Mouse (Mus musculus) CH12.LX (cell line): ENCODE results near the gene Frem2. TPM values are rescaled to one million over a fixed set of nuclear protein-coding genes. Genes with fewer than 3 reads are reported as not detected.

Experiments used
- DNase-seq: peaks from one replicate; pipeline ENCODE4 v3.0.0-alpha.2; 2013; ENCODE audit errors: extremely low read depth
- H3K27ac ChIP-seq: 2 replicates; pipeline ENCODE4 v1.5.1; 2012; ENCODE audit warnings: low read depth, mild to moderate bottlenecking, control low read depth, moderate library complexity; ENCODE audit not compliant: insufficient read depth
- H3K27me3 ChIP-seq: replicated peaks from 2 replicates; pipeline ENCODE3; 2012; ENCODE audit warnings: inconsistent platforms
- H3K36me3 ChIP-seq, 2 experiments: replicated peaks in 1 of 2; 2 replicates each; pipeline versions ENCODE3 to v1.6.1; 2012; ENCODE audit warnings: inconsistent platforms in 1 of 2, low read length in 1 of 2, mild to moderate bottlenecking in 1 of 2, mixed read lengths in 1 of 2, moderate library complexity in 1 of 2; ENCODE audit not compliant: control insufficient read depth in 1 of 2, insufficient read depth in 1 of 2
- H3K4me1 ChIP-seq, 2 experiments: 2 replicates each; pipeline ENCODE4 v1.6.1; 2012; ENCODE audit warnings: inconsistent platforms in 1 of 2, moderate library complexity in 1 of 2; ENCODE audit not compliant: insufficient read depth in 2 of 2, control insufficient read depth in 1 of 2
- H3K4me2 ChIP-seq: 2 replicates; pipeline ENCODE4 v1.6.1; 2012; ENCODE audit warnings: low read depth, mild to moderate bottlenecking, control low read depth; ENCODE audit not compliant: poor library complexity, insufficient read depth, severe bottlenecking
- H3K4me3 ChIP-seq, 3 experiments: fragments of 150-350 bp in 1 of 3; sonication (generic) in 1 of 3; replicated peaks in 1 of 3; 2 replicates each; pipeline versions ENCODE3 to v1.5.1; 2011 to 2012; ENCODE audit warnings: low read depth in 2 of 3, low read length in 2 of 3, mild to moderate bottlenecking in 2 of 3, moderate library complexity in 2 of 3, control low read depth in 1 of 3, improper control_type of control experiment in 1 of 3, inconsistent platforms in 1 of 3, mixed read lengths in 1 of 3; ENCODE audit not compliant: poor library complexity in 1 of 3
- H3K79me2 ChIP-seq: replicated peaks from 2 replicates; pipeline ENCODE4 v1.6.1; 2012; ENCODE audit warnings: mild to moderate bottlenecking, moderate library complexity; ENCODE audit not compliant: control insufficient read depth, poor library complexity, insufficient read depth, severe bottlenecking; ENCODE audit errors: extremely low read depth
- H3K9ac ChIP-seq: 2 replicates; pipeline ENCODE4 v1.6.1; 2012; ENCODE audit warnings: low read depth, mild to moderate bottlenecking, control low read depth, moderate library complexity; ENCODE audit not compliant: insufficient read depth
- H3K9me3 ChIP-seq: replicated peaks from 2 replicates; pipeline ENCODE3; 2012; ENCODE audit warnings: low read length, inconsistent platforms, mixed read lengths
- CTCF ChIP-seq, 2 experiments: IDR thresholded peaks in 1 of 2; conservative IDR thresholded peaks in 1 of 2; 2 replicates each; pipeline ENCODE4 v1.5.1; 2011 to 2012; ENCODE audit warnings: low read depth in 2 of 2, low read length in 2 of 2, improper control_type of control experiment in 1 of 2, inconsistent platforms in 1 of 2, mild to moderate bottlenecking in 1 of 2, moderate library complexity in 1 of 2
- E2F4 ChIP-seq: IDR thresholded peaks from 2 replicates; pipeline ENCODE4 v1.6.1; 2011; ENCODE audit warnings: low read depth, low read length, improper control_type of control experiment; ENCODE audit not compliant: insufficient replicate concordance
- ELF1 ChIP-seq: IDR thresholded peaks from 2 replicates; pipeline ENCODE4 v1.6.1; 2014; ENCODE audit warnings: low read depth, mild to moderate bottlenecking, inconsistent platforms, low read length, improper control_type of control experiment
- GABPA ChIP-seq: IDR thresholded peaks from 2 replicates; pipeline ENCODE4 v1.6.1; 2012; ENCODE audit warnings: low read depth, low read length, improper control_type of control experiment, inconsistent platforms; ENCODE audit not compliant: insufficient replicate concordance
- JUN ChIP-seq: IDR thresholded peaks from 2 replicates; pipeline ENCODE4 v1.6.1; 2011; ENCODE audit warnings: low read depth, mild to moderate bottlenecking, low read length, improper control_type of control experiment, moderate library complexity; ENCODE audit not compliant: insufficient read depth
- MAFK ChIP-seq: IDR thresholded peaks from 2 replicates; pipeline ENCODE4 v1.6.1; 2011; ENCODE audit warnings: low read length, improper control_type of control experiment; ENCODE audit not compliant: insufficient replicate concordance
- MAX ChIP-seq: IDR thresholded peaks from 2 replicates; pipeline ENCODE4 v1.6.1; 2011; ENCODE audit warnings: low read length, improper control_type of control experiment
- MAZ ChIP-seq: IDR thresholded peaks from 2 replicates; pipeline ENCODE4 v1.6.1; 2012; ENCODE audit warnings: low read depth, mild to moderate bottlenecking, inconsistent platforms, low read length, improper control_type of control experiment, moderate library complexity
- MEF2A ChIP-seq: IDR thresholded peaks from 2 replicates; pipeline ENCODE4 v1.6.1; 2014; ENCODE audit warnings: low read depth, mild to moderate bottlenecking, inconsistent platforms, low read length, improper control_type of control experiment, borderline replicate concordance
- MXI1 ChIP-seq: IDR thresholded peaks from 2 replicates; pipeline ENCODE4 v1.6.1; 2011; ENCODE audit warnings: mild to moderate bottlenecking, low read depth, low read length, improper control_type of control experiment
- NRF1 ChIP-seq: IDR thresholded peaks from 2 replicates; pipeline ENCODE4 v1.6.1; 2014; ENCODE audit warnings: low read depth, mild to moderate bottlenecking, inconsistent platforms, low read length, improper control_type of control experiment, moderate library complexity
- POLR2A ChIP-seq: IDR thresholded peaks from 2 replicates; pipeline ENCODE4 v1.6.1; 2011; ENCODE audit warnings: low read depth, mild to moderate bottlenecking, improper control_type of control experiment, low read length
- POLR2AphosphoS2 ChIP-seq: IDR thresholded peaks from 2 replicates; pipeline ENCODE4 v1.6.1; 2011; ENCODE audit warnings: low read depth, low read length, improper control_type of control experiment
- RAD21 ChIP-seq: IDR thresholded peaks from 2 replicates; pipeline ENCODE4 v1.6.1; 2011; ENCODE audit warnings: low read depth, mild to moderate bottlenecking, low read length, improper control_type of control experiment, moderate library complexity
- RCOR1 ChIP-seq: conservative IDR thresholded peaks from 2 replicates; pipeline ENCODE4 v1.6.1; 2012; ENCODE audit warnings: low read depth, mild to moderate bottlenecking, inconsistent platforms, low read length, improper control_type of control experiment
- SIN3A ChIP-seq: IDR thresholded peaks from 2 replicates; pipeline ENCODE4 v1.6.1; 2012; ENCODE audit warnings: low read length, improper control_type of control experiment, inconsistent platforms
- SMC3 ChIP-seq: IDR thresholded peaks from 2 replicates; pipeline ENCODE4 v1.6.1; 2011; ENCODE audit warnings: low read depth, low read length, improper control_type of control experiment
- TCF12 ChIP-seq: IDR thresholded peaks from 2 replicates; pipeline ENCODE4 v1.6.1; 2014; ENCODE audit warnings: low read depth, mild to moderate bottlenecking, inconsistent platforms, low read length, improper control_type of control experiment
- USF1 ChIP-seq: IDR thresholded peaks from 2 replicates; pipeline ENCODE4 v1.6.1; 2014; ENCODE audit warnings: low read depth, mild to moderate bottlenecking, inconsistent platforms, low read length, improper control_type of control experiment
- USF2 ChIP-seq: conservative IDR thresholded peaks from 2 replicates; pipeline ENCODE4 v1.6.1; 2011; ENCODE audit warnings: low read depth, low read length, improper control_type of control experiment
- ZC3H11A ChIP-seq: IDR thresholded peaks from 2 replicates; pipeline ENCODE4 v1.6.1; 2012; ENCODE audit warnings: low read depth, mild to moderate bottlenecking, inconsistent platforms, low read length, improper control_type of control experiment
- ZKSCAN1 ChIP-seq: IDR thresholded peaks from 2 replicates; pipeline ENCODE4 v1.6.1; 2012; ENCODE audit warnings: low read depth, inconsistent platforms, low read length, improper control_type of control experiment, borderline replicate concordance
- ZNF384 ChIP-seq: IDR thresholded peaks from 2 replicates; pipeline ENCODE4 v1.6.1; 2012; ENCODE audit warnings: low read depth, low read length, improper control_type of control experiment, inconsistent platforms
- dilution Hi-C: fragments of 300-500 bp; cut with MboI; formaldehyde crosslinking; loops from 2 replicates; pipeline ENCODE4 v1.14.3; 2020; ENCODE audit warnings: low sequenced_read_pairs; ENCODE audit not compliant: extremely low pct_unique_long_range_greater_than_20kb, extremely low pct_ligation_motif_present
- in situ Hi-C: fragments of 300-500 bp; cut with MboI; formaldehyde crosslinking; loops from 3 replicates; pipeline ENCODE4 v1.14.3; 2019; ENCODE audit warnings: low sequenced_read_pairs, low pct_ligation_motif_present, low pct_unique_long_range_greater_than_20kb, mixed read lengths
- polyA plus RNA-seq: library from polyadenylated mRNA; unstranded; fragments of >175 nt; gene quantifications from 2 replicates; pipeline ENCODE4 v1.2.1, GENCODE M21; 2012; ENCODE audit warnings: low read depth; ENCODE audit not compliant: insufficient read length
- total RNA-seq, 2 experiments: library from RNA; depleted of rRNA; stranded (reverse); fragments of 300-350 nt in 1 of 2; fragments of >200 nt in 1 of 2; gene quantifications; 2 replicates each; pipeline ENCODE4 v1.2.3; 2012 to 2014

Frem2 gene
- total and polyA plus RNA-seq, 3 experiments: 0.04 to 0.09 (median 0.04) TPM

DNA sequence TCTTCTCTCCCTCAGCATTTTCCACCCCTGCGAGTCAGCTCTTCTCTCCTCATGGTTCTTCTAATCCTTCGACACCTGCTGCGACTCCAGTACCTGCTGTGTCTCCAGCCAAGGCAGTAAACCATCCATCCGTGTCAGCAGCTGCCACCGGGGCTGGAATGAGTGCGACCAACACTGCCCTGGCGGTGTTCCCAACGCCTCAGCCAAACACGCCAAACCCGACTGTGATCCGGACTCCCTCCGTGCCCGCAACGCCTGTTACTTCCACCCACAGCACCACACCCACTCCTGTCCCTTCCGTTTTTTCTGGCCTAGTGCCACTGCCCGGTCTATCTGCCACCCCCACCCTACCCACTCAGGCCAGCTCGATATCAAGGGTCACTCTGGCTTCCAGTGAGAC, 179.7 kb downstream of the Frem2 start:
- H3K36me3 ChIP-seq: peaks cover 68 to 93% of the 10 kb centered on the region in 2 experiments
- no peaks in the 10 kb centered on the region for H3K27me3 ChIP-seq
- no peak overlapping the region for H3K4me2 ChIP-seq
- dilution Hi-C loops (no loop called here), in situ Hi-C loops (no loop called here)
- H3K9ac ChIP-seq: no peak overlapping the region
- no peak overlapping the region for H3K4me3 ChIP-seq
- H3K9me3 ChIP-seq: no peaks in the 10 kb centered on the region
- H3K27ac ChIP-seq: no peak overlapping the region
- H3K79me2 ChIP-seq: no peaks in the 10 kb centered on the region
- no peak for TF ChIP-seq ZKSCAN1
- no peak for TF ChIP-seq RCOR1
- TF ChIP-seq POLR2AphosphoS2: no peak
- no peak for TF ChIP-seq RAD21
- TF ChIP-seq GABPA: no peak
- no peak for TF ChIP-seq TCF12
- TF ChIP-seq ZNF384: no peak
- TF ChIP-seq JUN: no peak
- no peak for TF ChIP-seq USF2
- no peak for TF ChIP-seq MAFK
- TF ChIP-seq SMC3: no peak
- TF ChIP-seq, all 38 proteins: peak for 0
- no peak for DNase-seq
- no peaks in the 10 kb centered on the region for H3K4me1 ChIP-seq

DNA sequence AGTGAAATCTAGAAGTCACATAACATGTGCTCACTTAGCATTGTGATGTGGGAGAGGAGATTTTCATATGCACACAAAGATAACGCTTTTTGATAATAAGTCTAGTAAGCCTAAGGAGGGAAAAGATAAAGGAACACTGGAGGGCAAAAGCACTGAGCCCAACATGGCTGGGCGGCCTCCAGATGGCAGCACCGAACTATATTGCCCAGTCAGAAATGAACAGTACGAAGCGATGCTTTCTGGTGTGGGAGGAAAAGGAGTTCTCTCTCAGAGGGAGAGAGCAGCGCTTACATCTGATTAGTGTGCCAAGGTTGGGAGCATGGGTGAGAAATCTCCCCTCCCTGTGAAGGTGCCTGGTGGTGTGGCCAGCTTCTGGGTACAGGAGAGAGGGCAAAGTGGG, 181.3 kb downstream of the Frem2 start:
- no peak overlapping the region for H3K27ac ChIP-seq
- H3K36me3 ChIP-seq: peaks cover 74 to 94% of the 10 kb centered on the region in 2 experiments
- H3K9me3 ChIP-seq: no peaks in the 10 kb centered on the region
- DNase-seq: peak; percentile 20
- no peaks in the 10 kb centered on the region for H3K4me1 ChIP-seq
- TF ChIP-seq GABPA: no peak
- no peak for TF ChIP-seq E2F4
- no peak for TF ChIP-seq MEF2A
- TF ChIP-seq SIN3A: no peak
- TF ChIP-seq NRF1: no peak
- TF ChIP-seq RAD21: peak; percentile 25
- no peak for TF ChIP-seq MAX
- peak; percentile 14 to 64; a peak in 2 of 4 replicates for TF ChIP-seq CTCF (conservative IDR thresholded peaks at IDR 0.05 in 1 of 2, IDR thresholded peaks at IDR 0.05 in 1 of 2; ENCODE audit: low read depth in 2 of 2, low read length in 2 of 2)
- peak; percentile 51 for TF ChIP-seq SMC3
- no peak for TF ChIP-seq USF1
- TF ChIP-seq POLR2AphosphoS2: no peak
- no peak for TF ChIP-seq ELF1
- TF ChIP-seq ZC3H11A: no peak
- TF ChIP-seq POLR2A: no peak
- no peak for TF ChIP-seq MXI1
- no peak for TF ChIP-seq MAZ
- in situ Hi-C loops: no loop called here
- H3K4me2 ChIP-seq: no peak overlapping the region
- H3K79me2 ChIP-seq: no peaks in the 10 kb centered on the region
- H3K27me3 ChIP-seq: no peaks in the 10 kb centered on the region
- H3K4me3 ChIP-seq: no peak overlapping the region
- no peak overlapping the region for H3K9ac ChIP-seq
- dilution Hi-C loops: no loop called here
